Mouse (Mus musculus) limb, embryonic 13.5 days (tissue): ENCODE data around the gene Prdm10. TPM values are rescaled to one million over a fixed set of nuclear protein-coding genes. Genes with fewer than 3 reads are reported as not detected.

Experiments used
- ATAC-seq: fragments of 200-750 bp; cut with Nextera tagmentation; 2 replicates; pipeline ENCODE4 v1.8.0; 2017; ENCODE audit warnings: low read depth, moderate number of reproducible peaks, moderate TSS enrichment; ENCODE audit not compliant: low FRiP score
- H3K27ac ChIP-seq: fragments of 300-500 bp; sonication (generic); 2 replicates; pipeline ENCODE4 v1.5.1; 2015; ENCODE audit warnings: inconsistent platforms, mild to moderate bottlenecking, moderate library complexity
- H3K27me3 ChIP-seq: fragments of 300-500 bp; sonication (generic); 2 replicates; pipeline ENCODE4 v1.6.1; 2015; ENCODE audit warnings: mild to moderate bottlenecking, inconsistent platforms
- H3K36me3 ChIP-seq: fragments of 300-500 bp; sonication (generic); 2 replicates; pipeline ENCODE4 v1.6.1; 2015; ENCODE audit warnings: inconsistent platforms, mild to moderate bottlenecking, moderate library complexity
- H3K4me1 ChIP-seq: fragments of 300-500 bp; sonication (generic); 2 replicates; pipeline ENCODE4 v1.6.1; 2015; ENCODE audit warnings: inconsistent platforms
- H3K4me2 ChIP-seq: fragments of 300-500 bp; sonication (generic); replicated peaks from 2 replicates; pipeline ENCODE4 v1.6.1; 2015; ENCODE audit warnings: inconsistent platforms, mild to moderate bottlenecking, moderate library complexity
- H3K4me3 ChIP-seq: fragments of 300-500 bp; sonication (generic); 2 replicates; pipeline ENCODE4 v1.5.1; 2015; ENCODE audit warnings: moderate library complexity, mild to moderate bottlenecking, inconsistent platforms
- H3K9ac ChIP-seq: fragments of 300-500 bp; sonication (generic); 2 replicates; pipeline ENCODE4 v1.6.1; 2015; ENCODE audit warnings: mild to moderate bottlenecking, inconsistent platforms
- H3K9me3 ChIP-seq: fragments of 300-500 bp; sonication (generic); 2 replicates; pipeline ENCODE4 v1.6.1; 2016; ENCODE audit warnings: inconsistent platforms
- WGBS: fragments of 180-500 bp; shearing (Covaris S2); methylation state at CpG from one replicate; pipeline ENCODE4 v1.1.7; 2015; 5-methylcytosine and 5-hydroxymethylcytosine counted together
- polyA plus RNA-seq: library from polyadenylated mRNA; unstranded; fragments of >200 nt; fragmentation: Nextera tagmentation; extraction: Ambion mirVana; gene quantifications from 2 replicates; pipeline ENCODE4 v1.2.1, GENCODE M21; 2015

Gene Prdm10
- polyA plus RNA-seq, 1 experiment from 2014 or later = 5.2 TPM

- Histone ChIP-seq H3K4me1 (no peaks in the 10 kb centered on the region), H3K9me3 (peaks cover 4% of the 10 kb centered on the region; the same call in 1 of the 2 replicates), H3K27ac (no peak overlapping the region), H3K27me3 (no peaks in the 10 kb centered on the region), H3K9ac (no peak overlapping the region), H3K36me3 (no peaks in the 10 kb centered on the region; the same call in 1 of the 2 replicates), H3K4me3 (no peak overlapping the region), H3K4me2 (no peak overlapping the region)
- ATAC-seq = no peak
- WGBS = 90% methylated on average over 4 of the region's 4 CpGs
Measured at GRCm38 (mm10) chr9:31310662-31311061, 30.3 kb downstream of the Prdm10 start.

DNA sequence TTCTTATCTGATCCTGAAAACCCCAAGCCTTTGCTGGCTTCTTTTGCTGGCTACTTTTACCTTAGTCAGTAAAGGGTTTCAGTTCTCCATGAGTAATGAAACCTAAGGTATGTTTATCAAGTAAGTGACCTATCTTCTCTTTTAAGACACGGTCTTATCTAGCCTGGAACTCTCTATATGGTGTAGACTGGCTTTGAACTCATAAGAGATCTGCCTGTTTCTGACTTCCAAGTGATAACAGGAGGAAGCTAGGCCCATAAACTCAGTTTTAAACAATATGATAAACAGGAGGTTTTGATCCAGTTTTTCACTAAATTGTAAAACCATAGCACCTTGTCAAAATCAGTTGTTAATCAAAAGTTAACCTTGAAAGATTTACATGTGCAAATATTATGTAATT, 33.5 kb downstream of the Prdm10 start:
- H3K27me3 ChIP-seq = no peaks in the 10 kb centered on the region
- 88% methylated on average over 1 of the region's 1 CpGs for WGBS
- H3K4me2 ChIP-seq = no peak overlapping the region
- no peaks in the 10 kb centered on the region for H3K4me1 ChIP-seq
- H3K4me3 ChIP-seq = no peak overlapping the region
- H3K27ac ChIP-seq = no peak overlapping the region
- peaks cover 4% of the 10 kb centered on the region; the same call in 1 of the 2 replicates for H3K9me3 ChIP-seq
- H3K9ac ChIP-seq = no peak overlapping the region
- no peaks in the 10 kb centered on the region; the same call in 1 of the 2 replicates for H3K36me3 ChIP-seq
- ATAC-seq = no peak

GRCm38 (mm10) chr9:31315983-31316382, 35.6 kb downstream of the Prdm10 start:
- Histone ChIP-seq H3K36me3 (peaks cover 7% of the 10 kb centered on the region; the same call in 1 of the 2 replicates), H3K27ac (no peak overlapping the region), H3K9me3 (peaks cover 4% of the 10 kb centered on the region; the same call in 1 of the 2 replicates), H3K4me2 (no peak overlapping the region), H3K27me3 (no peaks in the 10 kb centered on the region), H3K4me1 (peaks cover 3% of the 10 kb centered on the region; the same call in 1 of the 2 replicates), H3K9ac (no peak overlapping the region), H3K4me3 (no peak overlapping the region)
- 72% methylated on average over 8 of the region's 8 CpGs for WGBS
- ATAC-seq = no peak

DNA sequence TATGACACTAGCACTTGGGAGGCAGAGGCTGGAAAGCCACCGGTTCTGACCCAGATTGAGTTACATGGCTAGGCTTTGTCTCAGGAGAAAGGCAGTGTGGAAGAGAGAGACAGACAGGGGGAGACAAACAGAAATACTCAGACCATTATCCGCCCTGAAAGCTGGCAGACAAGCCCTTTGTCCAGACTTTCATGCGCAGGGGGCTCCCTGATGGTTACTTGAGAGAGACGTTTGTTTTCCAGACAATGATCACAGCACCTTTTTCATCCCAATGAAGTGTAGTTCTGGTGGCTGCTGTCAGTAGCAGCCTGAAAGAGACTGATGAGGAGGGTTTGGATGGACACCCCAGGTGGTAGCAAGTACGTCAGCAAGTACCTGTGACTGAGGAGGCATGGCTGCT, 38.6 kb downstream of the Prdm10 start:
- Histone ChIP-seq H3K4me1 (peaks cover 4% of the 10 kb centered on the region; the same call in 1 of the 2 replicates), H3K27me3 (no peaks in the 10 kb centered on the region), H3K4me3 (no peak overlapping the region), H3K9me3 (no peaks in the 10 kb centered on the region), H3K9ac (no peak overlapping the region), H3K36me3 (peaks cover 7% of the 10 kb centered on the region; the same call in 1 of the 2 replicates), H3K4me2 (no peak overlapping the region), H3K27ac (no peak overlapping the region)
- ATAC-seq = no peak
- 81% methylated on average over 5 of the region's 5 CpGs for WGBS

DNA sequence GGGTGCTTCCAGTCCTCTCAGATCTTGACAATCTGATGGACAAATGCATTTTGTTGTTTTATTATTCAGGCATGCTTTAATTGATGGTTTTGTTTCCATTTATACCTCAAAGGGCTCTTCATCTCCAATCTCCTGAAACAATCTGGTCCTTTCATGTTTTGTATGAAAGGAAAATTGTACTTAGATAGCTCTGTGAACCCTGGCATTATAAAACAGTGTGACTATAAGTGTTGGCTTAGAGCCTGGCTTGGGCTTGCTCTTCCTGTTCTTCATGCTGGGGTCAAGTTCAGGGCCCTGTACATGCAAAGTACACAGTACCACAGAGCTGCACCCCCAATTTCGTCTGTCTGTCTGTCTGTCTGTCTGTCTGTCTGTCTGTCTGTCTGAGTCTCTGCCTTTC, 40.4 kb downstream of the Prdm10 start:
- Histone ChIP-seq H3K4me2 (no peak overlapping the region), H3K27ac (no peak overlapping the region), H3K9me3 (no peaks in the 10 kb centered on the region), H3K4me3 (no peak overlapping the region), H3K9ac (no peak overlapping the region), H3K36me3 (peaks cover 7% of the 10 kb centered on the region; the same call in 1 of the 2 replicates), H3K4me1 (peaks cover 4% of the 10 kb centered on the region; the same call in 1 of the 2 replicates), H3K27me3 (no peaks in the 10 kb centered on the region)
- no peak for ATAC-seq
- WGBS = 69% methylated on average over 1 of the region's 1 CpGs

DNA sequence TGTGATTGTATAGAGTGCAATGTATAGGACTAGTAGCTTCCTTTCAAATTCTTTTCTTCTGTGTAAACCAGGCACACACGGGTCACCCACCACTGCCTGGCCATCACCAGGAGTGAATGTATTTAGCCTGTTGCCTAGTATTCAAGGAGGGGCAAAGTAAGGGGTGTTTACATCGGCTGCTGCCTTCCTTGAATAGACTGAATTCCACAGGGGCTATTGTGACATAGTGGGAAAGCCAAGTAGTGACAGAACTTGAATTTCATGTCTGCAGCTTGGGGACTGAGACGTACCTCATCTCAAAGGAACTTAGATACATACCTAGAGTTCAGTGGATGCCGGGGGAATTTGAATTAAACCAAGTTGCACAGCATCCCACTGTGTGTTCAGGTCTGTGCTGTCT, 41.2 kb downstream of the Prdm10 start:
- no peak for ATAC-seq

GRCm38 (mm10) chr9:31322090-31322489, 41.8 kb downstream of the Prdm10 start:
- no peak for ATAC-seq
- Histone ChIP-seq H3K4me3 (no peak overlapping the region), H3K9me3 (no peaks in the 10 kb centered on the region), H3K4me1 (peaks cover 7% of the 10 kb centered on the region), H3K9ac (no peak overlapping the region), H3K27me3 (no peaks in the 10 kb centered on the region), H3K27ac (no peak overlapping the region), H3K36me3 (peaks cover 7% of the 10 kb centered on the region), H3K4me2 (no peak overlapping the region)
- WGBS = 66% methylated on average over 5 of the region's 5 CpGs

More for the DNA sequence above, 41.2 kb downstream of the Prdm10 start:
- no peak overlapping the region for H3K9ac ChIP-seq
- no peaks in the 10 kb centered on the region for H3K27me3 ChIP-seq
- no peaks in the 10 kb centered on the region for H3K9me3 ChIP-seq
- H3K4me1 ChIP-seq = peaks cover 7% of the 10 kb centered on the region
- H3K27ac ChIP-seq = no peak overlapping the region
- no peak overlapping the region for H3K4me2 ChIP-seq
- H3K36me3 ChIP-seq = peaks cover 7% of the 10 kb centered on the region; the same call in 1 of the 2 replicates
- H3K4me3 ChIP-seq = no peak overlapping the region
- WGBS = 67% methylated on average over 4 of the region's 4 CpGs

GRCm38 (mm10) chr9:31330816-31331215, 50.5 kb downstream of the Prdm10 start:
- Histone ChIP-seq H3K27me3 (no peaks in the 10 kb centered on the region), H3K9me3 (no peaks in the 10 kb centered on the region), H3K4me1 (peaks cover 3% of the 10 kb centered on the region; the same call in 1 of the 2 replicates), H3K27ac (no peak overlapping the region), H3K4me3 (no peak overlapping the region), H3K36me3 (peaks cover 24% of the 10 kb centered on the region), H3K4me2 (no peak overlapping the region), H3K9ac (no peak overlapping the region)
- 86% methylated on average over 3 of the region's 3 CpGs for WGBS
- ATAC-seq = no peak

DNA sequence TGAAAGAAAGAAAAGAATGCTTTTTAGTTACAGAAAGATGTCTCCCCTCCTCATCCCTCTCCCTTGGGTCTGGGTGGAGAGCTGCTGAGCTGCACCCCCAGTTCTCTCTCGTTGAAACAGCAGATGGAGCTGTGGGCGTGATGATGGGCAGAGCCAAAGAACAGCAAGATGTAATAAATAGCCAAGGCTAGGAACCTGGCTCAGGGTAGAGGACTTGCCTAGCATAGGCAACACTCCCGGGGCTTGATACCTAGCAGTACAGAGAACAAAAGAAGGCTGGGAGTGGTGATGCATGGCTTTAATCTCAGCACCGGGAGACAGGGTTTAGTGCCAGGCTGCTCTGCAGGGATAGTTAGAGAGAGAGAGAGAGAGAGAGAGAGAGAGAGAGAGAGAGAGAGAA, 50.9 kb downstream of the Prdm10 start:
- no peak overlapping the region for H3K9ac ChIP-seq
- H3K36me3 ChIP-seq = peaks cover 24% of the 10 kb centered on the region
- H3K27ac ChIP-seq = no peak overlapping the region
- no peak overlapping the region for H3K4me3 ChIP-seq
- no peaks in the 10 kb centered on the region for H3K27me3 ChIP-seq
- peaks cover under 1% of the 10 kb centered on the region; the same call in 1 of the 2 replicates for H3K4me1 ChIP-seq
- H3K4me2 ChIP-seq = no peak overlapping the region
- 53% methylated on average over 4 of the region's 4 CpGs for WGBS
- no peak for ATAC-seq
- H3K9me3 ChIP-seq = no peaks in the 10 kb centered on the region

DNA sequence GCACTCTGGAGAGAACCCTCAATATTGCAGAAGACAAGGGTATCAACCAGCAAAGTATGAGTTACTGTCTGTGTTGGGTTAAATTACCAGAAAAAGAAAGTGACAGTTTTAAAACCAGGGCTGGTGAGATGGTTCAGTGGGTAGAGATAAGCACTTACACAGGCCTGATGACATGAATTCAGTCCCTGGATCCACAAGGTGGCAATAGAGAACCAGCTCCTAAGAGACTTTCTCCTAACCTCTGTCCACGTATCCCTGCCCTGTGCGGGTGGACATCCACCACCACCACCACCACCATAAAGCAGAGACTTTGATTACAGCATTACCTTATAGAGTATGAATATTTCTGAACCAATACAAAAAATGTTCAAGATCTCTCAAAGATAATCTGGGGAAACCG, 51.6 kb downstream of the Prdm10 start:
- Histone ChIP-seq H3K36me3 (peaks cover 29% of the 10 kb centered on the region), H3K27ac (no peak overlapping the region), H3K4me3 (no peak overlapping the region), H3K9me3 (no peaks in the 10 kb centered on the region), H3K4me2 (no peak overlapping the region), H3K4me1 (no peaks in the 10 kb centered on the region), H3K27me3 (no peaks in the 10 kb centered on the region), H3K9ac (no peak overlapping the region)
- ATAC-seq = no peak
- 70% methylated on average over 3 of the region's 3 CpGs for WGBS

DNA sequence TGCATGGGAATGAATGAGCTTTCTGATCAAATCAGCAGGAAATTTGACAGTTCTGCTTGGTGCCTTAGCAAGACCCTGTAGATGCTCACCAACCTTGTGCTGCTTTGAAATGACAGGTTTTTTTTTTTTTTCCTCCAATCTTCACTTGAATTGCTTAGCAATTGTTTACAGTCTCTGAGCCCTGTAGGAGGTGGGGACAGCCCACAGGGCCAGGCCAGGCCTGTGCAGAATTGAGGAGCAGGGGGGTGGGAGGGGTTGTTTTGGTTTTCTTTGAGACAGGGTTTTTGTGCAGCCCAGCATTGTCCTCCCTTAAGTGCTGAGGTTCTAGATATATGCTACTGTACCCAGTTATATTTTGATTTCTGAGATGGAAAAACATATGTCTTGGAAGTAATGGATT, 52.5 kb downstream of the Prdm10 start:
- Histone ChIP-seq H3K4me2 (no peak overlapping the region), H3K27ac (no peak overlapping the region), H3K4me3 (no peak overlapping the region), H3K27me3 (no peaks in the 10 kb centered on the region), H3K9me3 (no peaks in the 10 kb centered on the region), H3K36me3 (peaks cover 21% of the 10 kb centered on the region), H3K9ac (no peak overlapping the region), H3K4me1 (no peaks in the 10 kb centered on the region)
- ATAC-seq = no peak

GRCm38 (mm10) chr9:31334991-31335390, 54.7 kb downstream of the Prdm10 start:
- H3K36me3 ChIP-seq = peaks cover 7% of the 10 kb centered on the region
- WGBS = 93% methylated on average over 6 of the region's 6 CpGs
- no peaks in the 10 kb centered on the region for H3K4me1 ChIP-seq
- no peak overlapping the region for H3K27ac ChIP-seq
- no peak overlapping the region for H3K9ac ChIP-seq
- H3K9me3 ChIP-seq = no peaks in the 10 kb centered on the region
- H3K27me3 ChIP-seq = no peaks in the 10 kb centered on the region
- no peak for ATAC-seq
- H3K4me3 ChIP-seq = no peak overlapping the region
- H3K4me2 ChIP-seq = no peak overlapping the region

DNA sequence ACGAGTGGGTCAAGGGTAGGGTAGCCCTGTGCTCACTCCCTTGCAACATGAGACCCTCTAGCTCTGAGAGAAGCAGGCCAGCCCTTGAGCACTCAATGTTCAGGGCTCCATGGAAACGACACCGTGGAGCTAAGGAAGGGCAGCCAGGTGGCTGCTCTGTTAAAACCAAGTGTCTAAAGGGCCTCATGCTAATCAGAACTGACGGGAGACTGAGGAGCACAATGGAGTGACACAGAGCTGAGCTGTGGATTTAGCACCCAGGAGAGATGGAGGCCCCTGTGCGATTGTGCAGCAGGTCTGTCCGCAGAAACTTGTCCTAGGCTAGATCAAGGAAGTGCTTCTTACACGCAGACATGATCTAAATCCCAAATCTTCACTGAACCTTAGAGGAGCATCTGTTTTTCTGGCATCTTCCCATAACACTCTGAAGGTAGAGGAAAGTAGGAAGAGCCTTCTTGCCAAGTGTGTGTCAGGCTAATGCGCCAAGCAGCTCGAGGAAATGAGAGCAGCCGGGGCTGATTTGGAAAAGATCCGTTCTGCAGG, 64.0 kb downstream of the Prdm10 start:
- H3K9ac ChIP-seq = no peak overlapping the region
- H3K27me3 ChIP-seq = no peaks in the 10 kb centered on the region
- 64% methylated on average over 11 of the region's 11 CpGs for WGBS
- H3K27ac ChIP-seq = no peak overlapping the region
- peaks cover 15% of the 10 kb centered on the region; the same call in 1 of the 2 replicates for H3K36me3 ChIP-seq
- H3K4me1 ChIP-seq = peaks cover 10% of the 10 kb centered on the region; the same call in 1 of the 2 replicates
- no peaks in the 10 kb centered on the region for H3K9me3 ChIP-seq
- no peak for ATAC-seq
- no peak overlapping the region for H3K4me2 ChIP-seq
- no peak overlapping the region for H3K4me3 ChIP-seq
